Mouse (Mus musculus) brain, embryonic 14.5 days (tissue): ENCODE data around the gene Cd28.

Experiments
- CTCF ChIP-seq: fragments of 200-500 bp; IDR thresholded peaks from 2 replicates; pipeline ENCODE4 v1.5.1; 2012; ENCODE audit warnings: inconsistent platforms, mild to moderate bottlenecking, moderate library complexity, borderline replicate concordance; ENCODE audit not compliant: insufficient read depth, insufficient read length; ENCODE audit errors: extremely low read depth
- POLR2A ChIP-seq: fragments of 200-500 bp; IDR thresholded peaks from 2 replicates; pipeline ENCODE4 v1.6.1; 2012; ENCODE audit warnings: mild to moderate bottlenecking, inconsistent platforms, borderline replicate concordance; ENCODE audit not compliant: poor library complexity, insufficient read depth, insufficient read length, severe bottlenecking; ENCODE audit errors: extremely low read depth

GRCm38 (mm10) chr1:60759563-60760335 is 43.1 kb downstream of the Cd28 start:
- TF ChIP-seq CTCF = no peak
- no peak for TF ChIP-seq POLR2A
